14 mouse cellular contexts compared by ENCODE assay signal in genomic region chr2:92682256-92682655, GRCm38 (mm10).
"Had no signal": no experiment of that assay in that cellular context is flagged by ENCODE, and none has a peak within 500 bp of the region (broad histone marks: within the 10 kb centered on the region; RNA-seq: fewer than 3 reads in every experiment).

No protein-coding gene starts in this region.

- DNase-seq: cerebellum, adult 9-11 months; cerebellum, postnatal 10 days; cerebellum, postnatal 14 days; cerebellum, postnatal 25 days; cerebellum, postnatal 36 days; embryo, embryonic 11 days; forebrain, postnatal 0 days; gastrocnemius, adult 2 months; gastrocnemius, postnatal 10 days; gastrocnemius, postnatal 14 days; gastrocnemius, postnatal 36 days; heart, adult 11 months; heart, adult 18-20 months; heart, adult 2 months had no signal
